Mouse (Mus musculus): ENCODE measurements around the gene Tmem235. TPM values are rescaled to one million over a fixed set of nuclear protein-coding genes. Genes with fewer than 3 reads are reported as not detected.
"Not testable (repeated sequence)": the region's sequence is repeated elsewhere in the genome, so short reads cannot be mapped to it uniquely, and the experiment has no call there.

Tmem235 gene
- total RNA-seq, 2 experiments from 2014 or later, result 0.36 TPM; not detected in 1

- intact Hi-C loops (cut with DNase I), result loop anchor here (5.0 kb wide), 1 partner anchor 592 kb away; no protein-coding TSS in a partner anchor
- DNase-seq (ENCODE audit: extremely low spot score in 1 of 2, low spot score in 2 of 2), result peak in 1 of 2 experiments; percentile 70
These were observed 31.5 kb upstream of the Tmem235 start for GRCm38 (mm10) chr11:117828888-117829604.

GRCm38 (mm10) chr11:117829671-117830215 lies 30.8 kb upstream of the Tmem235 start:
- DNase-seq (ENCODE audit: extremely low spot score in 1 of 2, low spot score in 2 of 2), result no peak
- intact Hi-C loops (cut with DNase I), result loop anchor here (5.0 kb wide), 1 partner anchor 592 kb away; no protein-coding TSS in a partner anchor

GRCm38 (mm10) chr11:117830401-117830800 lies 30.2 kb upstream of the Tmem235 start:
- no peak for DNase-seq (ENCODE audit: extremely low spot score in 1 of 2, low spot score in 2 of 2)
- intact Hi-C loops (cut with DNase I), result no loop called here

GRCm38 (mm10) chr11:117832086-117832969 lies 28.2 kb upstream of the Tmem235 start:
- intact Hi-C loops (cut with DNase I), result no loop called here
- peak in 1 of 2 experiments; percentile 86 for DNase-seq (ENCODE audit: extremely low spot score in 1 of 2, low spot score in 2 of 2)

GRCm38 (mm10) chr11:117833509-117833908 lies 27.0 kb upstream of the Tmem235 start:
- DNase-seq (ENCODE audit: extremely low spot score in 1 of 2, low spot score in 2 of 2); intact Hi-C loops (cut with DNase I): not testable (repeated sequence)

- intact Hi-C loops (cut with DNase I), result no loop called here
- DNase-seq (ENCODE audit: extremely low spot score in 1 of 2, low spot score in 2 of 2), result no peak
These were observed 26.5 kb upstream of the Tmem235 start for GRCm38 (mm10) chr11:117834086-117834485.

- intact Hi-C loops (cut with DNase I), result no loop called here
- DNase-seq (ENCODE audit: extremely low spot score in 1 of 2, low spot score in 2 of 2), result peak in 1 of 2 experiments; percentile 62
These were observed 24.2 kb upstream of the Tmem235 start for GRCm38 (mm10) chr11:117836306-117836705.

GRCm38 (mm10) chr11:117838572-117838971 lies 22.0 kb upstream of the Tmem235 start:
- intact Hi-C loops (cut with DNase I), result no loop called here
- no peak for DNase-seq (ENCODE audit: extremely low spot score in 1 of 2, low spot score in 2 of 2)

- intact Hi-C loops (cut with DNase I), result no loop called here
- no peak for DNase-seq (ENCODE audit: extremely low spot score in 1 of 2, low spot score in 2 of 2)
These were observed 21.5 kb upstream of the Tmem235 start for GRCm38 (mm10) chr11:117839021-117839420.

GRCm38 (mm10) chr11:117840910-117841309 lies 19.6 kb upstream of the Tmem235 start:
- intact Hi-C loops (cut with DNase I), result no loop called here
- DNase-seq (ENCODE audit: extremely low spot score in 1 of 2, low spot score in 2 of 2), result no peak

GRCm38 (mm10) chr11:117843434-117843833 lies 17.1 kb upstream of the Tmem235 start:
- no peak for DNase-seq (ENCODE audit: extremely low spot score in 1 of 2, low spot score in 2 of 2)
- intact Hi-C loops (cut with DNase I), result no loop called here

- intact Hi-C loops (cut with DNase I), result no loop called here
- DNase-seq (ENCODE audit: extremely low spot score in 1 of 2, low spot score in 2 of 2), result no peak
These were observed 15.6 kb upstream of the Tmem235 start for GRCm38 (mm10) chr11:117844997-117845396.

GRCm38 (mm10) chr11:117845651-117846050 lies 14.9 kb upstream of the Tmem235 start:
- intact Hi-C loops (cut with DNase I), result no loop called here
- DNase-seq (ENCODE audit: extremely low spot score in 1 of 2, low spot score in 2 of 2), result no peak

- intact Hi-C loops (cut with DNase I), result no loop called here
These were observed 13.9 kb upstream of the Tmem235 start for GRCm38 (mm10) chr11:117846640-117847039.

GRCm38 (mm10) chr11:117847593-117848215 lies 12.8 kb upstream of the Tmem235 start:
- DNase-seq (ENCODE audit: extremely low spot score in 1 of 2, low spot score in 2 of 2), result no peak
- intact Hi-C loops (cut with DNase I), result no loop called here

More at GRCm38 (mm10) chr11:117846640-117847039, 13.9 kb upstream of the Tmem235 start:
- DNase-seq (ENCODE audit: extremely low spot score in 1 of 2, low spot score in 2 of 2), result no peak

- intact Hi-C loops (cut with DNase I), result no loop called here
- no peak for DNase-seq (ENCODE audit: extremely low spot score in 1 of 2, low spot score in 2 of 2)
These were observed 12.1 kb upstream of the Tmem235 start for GRCm38 (mm10) chr11:117848271-117848984.

GRCm38 (mm10) chr11:117848985-117849671 lies 11.4 kb upstream of the Tmem235 start, which contains the start of gene Birc5:
Birc5 (plus strand) TSS chr11:117849251.
- intact Hi-C loops (cut with DNase I), result no loop called here
- DNase-seq (ENCODE audit: extremely low spot score in 1 of 2, low spot score in 2 of 2), result peak; percentile 93 to 98

GRCm38 (mm10) chr11:117852875-117853274 lies 7.7 kb upstream of the Tmem235 start:
- no peak for DNase-seq (ENCODE audit: extremely low spot score in 1 of 2, low spot score in 2 of 2)

More at GRCm38 (mm10) chr11:117852875-117853274, 7.7 kb upstream of the Tmem235 start:
- intact Hi-C loops (cut with DNase I), result no loop called here
